Mouse (Mus musculus): Measurements from ENCODE around the gene Adk. TPM values are rescaled to one million over a fixed set of nuclear protein-coding genes. Genes with fewer than 3 reads are reported as not detected.

Adk gene
- polyA plus RNA-seq, 1 experiment from 2014 or later = 475 TPM

DNA sequence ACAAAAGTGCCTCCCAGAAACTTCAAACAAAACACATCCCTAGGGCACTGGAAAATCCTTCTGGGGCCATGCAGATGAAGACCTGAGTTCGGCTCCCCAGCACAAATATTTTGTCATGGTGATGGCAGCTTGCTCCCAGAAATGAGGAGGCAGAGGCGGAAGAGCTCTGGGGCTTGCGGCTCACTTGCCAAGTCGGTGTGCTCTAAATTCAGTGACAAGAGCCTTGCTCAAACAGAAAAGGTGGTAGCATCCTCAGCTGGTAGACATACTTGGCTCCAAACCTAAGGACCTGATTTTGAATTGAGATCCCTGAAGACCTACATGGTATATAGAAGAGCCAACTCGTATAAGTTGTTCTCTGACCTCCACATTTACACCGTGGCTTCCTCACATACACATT lies 292.5 kb downstream of the Adk start:
- H3K9me3 ChIP-seq (ENCODE audit: low read length) = no peaks in the 10 kb centered on the region
- H3K36me3 ChIP-seq (replicated peaks; ENCODE audit: insufficient read depth, low read length) = peaks cover 8% of the 10 kb centered on the region; the same call in 1 of the 2 replicates
- no peak overlapping the region for H3K9ac ChIP-seq (replicated peaks)
- 85% methylated on average over 6 of the region's 6 CpGs for WGBS (ENCODE audit: insufficient replicate concordance)
- TF ChIP-seq CTCF (IDR thresholded peaks at IDR 0.05; ENCODE audit: low read depth) = no peak
- TF ChIP-seq EP300 (IDR thresholded peaks at IDR 0.05; ENCODE audit: low read depth) = no peak
- ATAC-seq (no peak), DNase-seq (no peak)
- H3K4me2 ChIP-seq (ENCODE audit: low read depth, low read length) = no peak overlapping the region
- no peaks in the 10 kb centered on the region for H3K4me1 ChIP-seq (ENCODE audit: insufficient read depth)
- no peak overlapping the region for H3K4me3 ChIP-seq (ENCODE audit: low read depth, low read length)
- no peak overlapping the region for H3K27ac ChIP-seq (ENCODE audit: low read depth)
- no peaks in the 10 kb centered on the region for H3K27me3 ChIP-seq (ENCODE audit: insufficient read depth, low read length)

DNA sequence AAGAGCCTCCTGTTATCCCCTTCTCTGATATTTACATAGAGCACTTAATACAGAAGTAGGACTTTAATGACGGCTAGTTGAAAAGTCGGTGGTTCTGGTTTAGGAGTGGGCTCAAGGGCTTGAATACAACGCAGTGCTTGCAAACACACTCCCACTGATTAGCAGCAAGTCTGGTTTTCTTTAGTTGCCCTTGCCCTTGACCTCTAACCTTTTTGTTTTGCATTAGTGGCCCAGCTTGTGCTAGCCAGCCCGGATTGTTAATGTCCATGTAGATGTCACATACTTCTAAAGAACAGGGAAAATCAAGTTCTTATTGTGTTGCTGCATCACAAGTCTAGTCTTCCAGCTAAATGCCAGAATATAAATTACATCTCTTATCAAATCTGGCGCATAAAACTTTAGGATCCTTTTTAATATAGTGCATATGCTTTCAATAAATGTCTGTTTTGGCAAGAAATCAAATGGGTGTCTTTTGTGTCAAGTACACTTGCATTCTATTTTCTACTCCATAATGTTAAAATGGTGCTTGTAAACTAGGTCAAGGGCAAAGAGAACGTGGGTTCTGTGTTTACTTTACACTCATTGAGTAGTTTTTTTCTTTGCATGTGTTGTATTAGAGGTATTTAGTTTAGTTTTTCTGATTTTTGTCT lies 296.4 kb downstream of the Adk start:
- ATAC-seq (no peak), DNase-seq (no peak)
- 64% methylated on average over 6 of the region's 6 CpGs for WGBS (ENCODE audit: insufficient replicate concordance)
- H3K4me2 ChIP-seq (ENCODE audit: low read depth, low read length) = no peak overlapping the region
- no peaks in the 10 kb centered on the region for H3K4me1 ChIP-seq (ENCODE audit: insufficient read depth)
- no peak for TF ChIP-seq CTCF (IDR thresholded peaks at IDR 0.05; ENCODE audit: low read depth)
- TF ChIP-seq EP300 (IDR thresholded peaks at IDR 0.05; ENCODE audit: low read depth) = no peak
- H3K27ac ChIP-seq (ENCODE audit: low read depth) = no peak overlapping the region
- peaks cover 6% of the 10 kb centered on the region; the same call in 1 of the 2 replicates for H3K36me3 ChIP-seq (replicated peaks; ENCODE audit: insufficient read depth, low read length)
- H3K9me3 ChIP-seq (ENCODE audit: low read length) = no peaks in the 10 kb centered on the region
- H3K9ac ChIP-seq (replicated peaks) = no peak overlapping the region
- no peak overlapping the region for H3K4me3 ChIP-seq (ENCODE audit: low read depth, low read length)
- no peaks in the 10 kb centered on the region for H3K27me3 ChIP-seq (ENCODE audit: insufficient read depth, low read length)

DNA sequence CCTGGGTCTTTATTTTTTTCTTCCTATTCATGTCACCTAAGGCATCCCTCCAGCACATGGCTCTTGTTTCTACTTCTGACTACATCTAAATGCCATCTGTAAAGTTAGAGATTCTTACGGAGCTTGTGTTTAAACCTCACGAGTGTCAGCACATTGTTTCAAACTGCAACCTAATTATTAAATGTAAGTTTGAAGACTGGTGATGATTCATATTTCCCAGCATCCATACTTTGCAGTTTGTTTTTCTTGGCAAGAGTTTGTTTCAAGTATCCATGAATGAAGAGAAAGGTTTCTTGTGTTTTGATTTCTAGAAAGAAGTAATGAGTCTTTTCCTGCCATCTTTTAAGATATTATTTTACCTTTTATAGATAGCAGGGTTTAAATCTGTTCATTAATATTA lies 299.3 kb downstream of the Adk start:
- H3K9ac ChIP-seq (replicated peaks) = no peak overlapping the region
- no peaks in the 10 kb centered on the region for H3K4me1 ChIP-seq (ENCODE audit: insufficient read depth)
- DNase-seq (no peak), ATAC-seq (no peak)
- no peak overlapping the region for H3K27ac ChIP-seq (ENCODE audit: low read depth)
- no peak overlapping the region for H3K4me2 ChIP-seq (ENCODE audit: low read depth, low read length)
- 88% methylated on average over 2 of the region's 2 CpGs for WGBS (ENCODE audit: insufficient replicate concordance)
- TF ChIP-seq EP300 (IDR thresholded peaks at IDR 0.05; ENCODE audit: low read depth) = no peak
- no peak for TF ChIP-seq CTCF (IDR thresholded peaks at IDR 0.05; ENCODE audit: low read depth)
- H3K36me3 ChIP-seq (replicated peaks; ENCODE audit: insufficient read depth, low read length) = no peaks in the 10 kb centered on the region
- H3K27me3 ChIP-seq (ENCODE audit: insufficient read depth, low read length) = no peaks in the 10 kb centered on the region
- no peak overlapping the region for H3K4me3 ChIP-seq (ENCODE audit: low read depth, low read length)
- no peaks in the 10 kb centered on the region for H3K9me3 ChIP-seq (ENCODE audit: low read length)

DNA sequence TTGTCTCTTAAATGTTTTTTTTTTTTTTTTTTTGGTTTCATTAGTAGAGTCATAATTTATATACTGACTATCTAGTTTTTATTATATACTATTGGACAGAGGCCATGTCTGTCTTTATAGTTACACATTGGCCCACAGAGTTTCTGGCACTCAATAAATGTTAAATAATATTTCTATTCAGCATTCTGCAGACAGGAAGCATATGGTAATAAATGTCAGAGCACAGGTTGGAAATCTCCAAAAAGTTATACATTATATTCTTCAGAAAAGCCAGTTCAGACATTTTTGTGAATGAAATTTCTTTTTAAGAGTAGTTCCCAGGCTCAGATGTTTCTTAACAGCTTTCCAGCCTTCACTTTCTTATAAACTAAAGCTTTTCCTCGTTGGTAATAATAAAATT lies 303.9 kb downstream of the Adk start:
- no peak overlapping the region for H3K4me2 ChIP-seq (ENCODE audit: low read depth, low read length)
- WGBS (ENCODE audit: insufficient replicate concordance) = 78% methylated on average over 1 of the region's 1 CpGs

GRCm38 (mm10) chr14:21359207-21359895 lies 307.0 kb downstream of the Adk start:
- 83% methylated on average over 10 of the region's 10 CpGs for WGBS (ENCODE audit: insufficient replicate concordance)

More for the DNA sequence above, 303.9 kb downstream of the Adk start:
- Histone ChIP-seq H3K4me1 (ENCODE audit: insufficient read depth) (no peaks in the 10 kb centered on the region), H3K27ac (ENCODE audit: low read depth) (no peak overlapping the region), H3K27me3 (ENCODE audit: insufficient read depth, low read length) (no peaks in the 10 kb centered on the region), H3K9ac (replicated peaks) (no peak overlapping the region), H3K36me3 (replicated peaks; ENCODE audit: insufficient read depth, low read length) (peaks cover 9% of the 10 kb centered on the region; the same call in 1 of the 2 replicates), H3K9me3 (ENCODE audit: low read length) (no peaks in the 10 kb centered on the region), H3K4me3 (ENCODE audit: low read depth, low read length) (no peak overlapping the region)
- ATAC-seq = no peak
- TF ChIP-seq EP300 (IDR thresholded peaks at IDR 0.05; ENCODE audit: low read depth) = no peak
- no peak for TF ChIP-seq CTCF (IDR thresholded peaks at IDR 0.05; ENCODE audit: low read depth)
- no peak for DNase-seq

GRCm38 (mm10) chr14:21359896-21360525 lies 307.6 kb downstream of the Adk start:
- no peak for TF ChIP-seq CTCF (IDR thresholded peaks at IDR 0.05; ENCODE audit: low read depth)
- no peak for TF ChIP-seq EP300 (IDR thresholded peaks at IDR 0.05; ENCODE audit: low read depth)
- Histone ChIP-seq H3K9me3 (ENCODE audit: low read length) (no peaks in the 10 kb centered on the region), H3K36me3 (replicated peaks; ENCODE audit: insufficient read depth, low read length) (peaks cover 9% of the 10 kb centered on the region; the same call in 1 of the 2 replicates), H3K4me3 (ENCODE audit: low read depth, low read length) (no peak overlapping the region), H3K4me2 (ENCODE audit: low read depth, low read length) (no peak overlapping the region), H3K9ac (replicated peaks) (no peak overlapping the region), H3K4me1 (ENCODE audit: insufficient read depth) (no peaks in the 10 kb centered on the region), H3K27ac (ENCODE audit: low read depth) (no peak overlapping the region), H3K27me3 (ENCODE audit: insufficient read depth, low read length) (no peaks in the 10 kb centered on the region)
- 92% methylated on average over 6 of the region's 12 CpGs for WGBS (ENCODE audit: insufficient replicate concordance)
- DNase-seq = no peak
- ATAC-seq = no peak

More at GRCm38 (mm10) chr14:21359207-21359895, 307.0 kb downstream of the Adk start:
- no peak overlapping the region for H3K4me2 ChIP-seq (ENCODE audit: low read depth, low read length)
- TF ChIP-seq CTCF (IDR thresholded peaks at IDR 0.05; ENCODE audit: low read depth) (no peak), EP300 (IDR thresholded peaks at IDR 0.05; ENCODE audit: low read depth) (no peak)
- no peak overlapping the region for H3K9ac ChIP-seq (replicated peaks)
- no peaks in the 10 kb centered on the region for H3K4me1 ChIP-seq (ENCODE audit: insufficient read depth)
- H3K27ac ChIP-seq (ENCODE audit: low read depth) = no peak overlapping the region
- H3K9me3 ChIP-seq (ENCODE audit: low read length) = no peaks in the 10 kb centered on the region
- peaks cover 9% of the 10 kb centered on the region; the same call in 1 of the 2 replicates for H3K36me3 ChIP-seq (replicated peaks; ENCODE audit: insufficient read depth, low read length)
- no peak for ATAC-seq
- no peaks in the 10 kb centered on the region for H3K27me3 ChIP-seq (ENCODE audit: insufficient read depth, low read length)
- DNase-seq = no peak
- no peak overlapping the region for H3K4me3 ChIP-seq (ENCODE audit: low read depth, low read length)
